Mouse (Mus musculus): ENCODE measurements around the gene Tarbp2. TPM values are rescaled to one million over a fixed set of nuclear protein-coding genes. Genes with fewer than 3 reads are reported as not detected.

Gene Tarbp2
- total and polyA plus RNA-seq, 2 experiments from 2014 or later, result 89.5 to 94.7 TPM

- no peak overlapping the region for H3K4me2 ChIP-seq (ENCODE audit: low read depth)
- no peak overlapping the region for H3K9ac ChIP-seq
- ATAC-seq (peak; percentile 75), DNase-seq (no peak)
- peaks cover 71% of the 10 kb centered on the region for H3K36me3 ChIP-seq (ENCODE audit: insufficient read depth)
- no peaks in the 10 kb centered on the region for H3K9me3 ChIP-seq (ENCODE audit: low read length)
- H3K4me1 ChIP-seq (ENCODE audit: insufficient read depth), result no peaks in the 10 kb centered on the region
- no peaks in the 10 kb centered on the region for H3K27me3 ChIP-seq (ENCODE audit: insufficient read depth, low read length)
- 62% methylated on average over 3 of the region's 3 CpGs for WGBS
- peak overlapping the region; percentile 64 for H3K27ac ChIP-seq (ENCODE audit: low read depth, low read length)
- no peak overlapping the region for H3K4me3 ChIP-seq (ENCODE audit: low read depth, low read length)
- TF ChIP-seq CTCF (IDR thresholded peaks at IDR 0.05; ENCODE audit: low read depth), result no peak
These were observed 14.3 kb downstream of the Tarbp2 start for GRCm38 (mm10) chr15:102532106-102532900.

GRCm38 (mm10) chr15:102533926-102534325, 15.9 kb downstream of the Tarbp2 start:
- H3K4me1 ChIP-seq (ENCODE audit: insufficient read depth), result no peaks in the 10 kb centered on the region
- no peaks in the 10 kb centered on the region for H3K27me3 ChIP-seq (ENCODE audit: insufficient read depth, low read length)
- no peak overlapping the region for H3K27ac ChIP-seq (ENCODE audit: low read depth, low read length)
- H3K36me3 ChIP-seq (ENCODE audit: insufficient read depth), result peaks cover 59% of the 10 kb centered on the region
- DNase-seq, result no peak
- WGBS, result 94% methylated on average over 7 of the region's 7 CpGs
- no peak overlapping the region for H3K9ac ChIP-seq
- H3K4me3 ChIP-seq (ENCODE audit: low read depth, low read length), result no peak overlapping the region
- no peak for TF ChIP-seq CTCF (IDR thresholded peaks at IDR 0.05; ENCODE audit: low read depth)
- no peaks in the 10 kb centered on the region for H3K9me3 ChIP-seq (ENCODE audit: low read length)
- ATAC-seq, result no peak
- no peak overlapping the region for H3K4me2 ChIP-seq (ENCODE audit: low read depth)

GRCm38 (mm10) chr15:102544801-102545200, 26.8 kb downstream of the Tarbp2 start:
- Histone ChIP-seq H3K9ac (no peak overlapping the region), H3K4me1 (ENCODE audit: insufficient read depth) (0 out of 2 replicates have a peak, but pooled peaks cover 4% of the 10 kb centered on the region), H3K4me3 (ENCODE audit: low read depth, low read length) (no peak overlapping the region), H3K27me3 (ENCODE audit: insufficient read depth, low read length) (no peaks in the 10 kb centered on the region), H3K9me3 (ENCODE audit: low read length) (no peaks in the 10 kb centered on the region), H3K4me2 (ENCODE audit: low read depth) (no peak overlapping the region), H3K27ac (ENCODE audit: low read depth, low read length) (no peak overlapping the region), H3K36me3 (ENCODE audit: insufficient read depth) (peaks cover 45% of the 10 kb centered on the region)
- DNase-seq (no peak), ATAC-seq (no peak)
- no peak for TF ChIP-seq CTCF (IDR thresholded peaks at IDR 0.05; ENCODE audit: low read depth)
- WGBS, result 69% methylated on average over 4 of the region's 4 CpGs

GRCm38 (mm10) chr15:102546246-102546645, 28.3 kb downstream of the Tarbp2 start:
- Histone ChIP-seq H3K27me3 (ENCODE audit: insufficient read depth, low read length) (no peaks in the 10 kb centered on the region), H3K4me3 (ENCODE audit: low read depth, low read length) (no peak overlapping the region), H3K36me3 (ENCODE audit: insufficient read depth) (peaks cover 38% of the 10 kb centered on the region; the same call in 1 of the 2 replicates), H3K4me2 (ENCODE audit: low read depth) (no peak overlapping the region), H3K9me3 (ENCODE audit: low read length) (no peaks in the 10 kb centered on the region), H3K9ac (no peak overlapping the region), H3K4me1 (ENCODE audit: insufficient read depth) (0 out of 2 replicates have a peak, but pooled peaks cover 4% of the 10 kb centered on the region), H3K27ac (ENCODE audit: low read depth, low read length) (peak overlapping the region; percentile 72)
- ATAC-seq (no peak), DNase-seq (no peak)
- WGBS, result 77% methylated on average over 3 of the region's 3 CpGs
- TF ChIP-seq CTCF (IDR thresholded peaks at IDR 0.05; ENCODE audit: low read depth), result no peak

- Histone ChIP-seq H3K4me2 (ENCODE audit: low read depth) (no peak overlapping the region), H3K27ac (ENCODE audit: low read depth, low read length) (peak overlapping the region; percentile 72), H3K4me1 (ENCODE audit: insufficient read depth) (0 out of 2 replicates have a peak, but pooled peaks cover 4% of the 10 kb centered on the region), H3K4me3 (ENCODE audit: low read depth, low read length) (no peak overlapping the region), H3K9ac (no peak overlapping the region), H3K27me3 (ENCODE audit: insufficient read depth, low read length) (no peaks in the 10 kb centered on the region), H3K36me3 (ENCODE audit: insufficient read depth) (peaks cover 40% of the 10 kb centered on the region; the same call in 1 of the 2 replicates), H3K9me3 (ENCODE audit: low read length) (no peaks in the 10 kb centered on the region)
- ATAC-seq, result peak; percentile 83
- peak; percentile 6; the same call in 1 of the 2 replicates for TF ChIP-seq CTCF (IDR thresholded peaks at IDR 0.05; ENCODE audit: low read depth)
- 47% methylated on average over 3 of the region's 3 CpGs for WGBS
- DNase-seq, result peak; percentile 79
These were observed 28.9 kb downstream of the Tarbp2 start for GRCm38 (mm10) chr15:102546677-102547427.

GRCm38 (mm10) chr15:102547478-102547877, 29.5 kb downstream of the Tarbp2 start:
- H3K27ac ChIP-seq (ENCODE audit: low read depth, low read length), result peak overlapping the region; percentile 72
- H3K4me2 ChIP-seq (ENCODE audit: low read depth), result no peak overlapping the region
- ATAC-seq, result peak; percentile 27; the same call in 1 of the 2 replicates
- 0 out of 2 replicates have a peak, but pooled peaks cover 4% of the 10 kb centered on the region for H3K4me1 ChIP-seq (ENCODE audit: insufficient read depth)
- TF ChIP-seq CTCF (IDR thresholded peaks at IDR 0.05; ENCODE audit: low read depth), result no peak
- WGBS, result 57% methylated on average over 3 of the region's 3 CpGs
- DNase-seq, result peak; percentile 47
- H3K9me3 ChIP-seq (ENCODE audit: low read length), result no peaks in the 10 kb centered on the region
- no peaks in the 10 kb centered on the region for H3K27me3 ChIP-seq (ENCODE audit: insufficient read depth, low read length)
- H3K4me3 ChIP-seq (ENCODE audit: low read depth, low read length), result no peak overlapping the region
- H3K36me3 ChIP-seq (ENCODE audit: insufficient read depth), result peaks cover 46% of the 10 kb centered on the region
- no peak overlapping the region for H3K9ac ChIP-seq

- Histone ChIP-seq H3K4me2 (ENCODE audit: low read depth) (no peak overlapping the region), H3K9ac (no peak overlapping the region), H3K4me3 (ENCODE audit: low read depth, low read length) (no peak overlapping the region), H3K36me3 (ENCODE audit: insufficient read depth) (peaks cover 50% of the 10 kb centered on the region), H3K9me3 (ENCODE audit: low read length) (no peaks in the 10 kb centered on the region), H3K27ac (ENCODE audit: low read depth, low read length) (no peak overlapping the region), H3K4me1 (ENCODE audit: insufficient read depth) (no peaks in the 10 kb centered on the region), H3K27me3 (ENCODE audit: insufficient read depth, low read length) (no peaks in the 10 kb centered on the region)
- WGBS, result 93% methylated on average over 5 of the region's 5 CpGs
- no peak for DNase-seq
- no peak for TF ChIP-seq CTCF (IDR thresholded peaks at IDR 0.05; ENCODE audit: low read depth)
- ATAC-seq, result no peak
These were observed 34.6 kb downstream of the Tarbp2 start for GRCm38 (mm10) chr15:102552599-102552998.
